In the genomic region with DNA sequence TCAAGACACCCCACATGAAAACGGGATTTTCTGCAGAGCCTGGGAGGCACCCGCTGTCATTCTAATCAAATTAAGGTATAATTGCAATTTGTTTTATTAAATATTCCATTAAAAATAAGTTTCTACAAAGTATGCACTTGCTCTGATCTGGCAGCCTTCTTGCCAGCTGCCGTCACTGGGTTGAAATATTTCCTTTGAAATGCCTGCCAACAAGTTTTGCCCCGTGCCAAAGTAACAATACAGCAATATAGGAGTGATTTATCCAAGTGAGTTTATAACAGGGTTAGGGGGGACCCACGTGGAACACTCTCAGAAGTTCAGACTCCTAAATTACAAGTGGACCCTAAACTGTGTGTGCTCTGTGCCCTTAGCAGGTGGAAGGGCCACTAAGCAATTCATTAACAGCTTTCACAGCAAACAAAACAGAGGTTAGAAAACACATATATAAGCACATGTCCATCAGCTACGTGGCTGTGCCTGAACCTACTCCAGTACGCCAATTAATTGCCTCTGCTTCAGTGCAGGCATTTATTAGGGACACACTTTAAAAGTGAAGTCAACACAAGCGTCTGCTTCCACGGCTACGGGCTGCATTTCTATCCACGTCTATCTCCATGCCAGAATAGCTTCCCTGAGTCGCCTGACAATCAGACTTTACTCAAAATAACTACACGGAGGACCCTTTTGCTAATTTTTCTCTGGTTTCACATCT, we compare ENCODE assay signal across 10 mouse cellular contexts.
A peak's percentile ranks its signal among the peaks of the same experiment; 100 is the strongest.
DNase-seq lines count a peak whose midpoint lies in the region; ATAC-seq and TF ChIP-seq lines count a peak whose summit lies in the region.
"Had no signal": no experiment of that assay in that cellular context is flagged by ENCODE, and none has a peak within 500 bp of the region (broad histone marks: within the 10 kb centered on the region; RNA-seq: fewer than 3 reads in every experiment).

No protein-coding gene starts in this region.

- H3K4me1 ChIP-seq in heart, embryonic 12.5 days (replicated peaks) = peaks cover 13% of the 10 kb centered on the region
- H3K4me1 ChIP-seq in hindbrain, embryonic 16.5 days (ENCODE audit: control insufficient read depth, insufficient read depth, low read depth, low read length) = peaks cover 11% of the 10 kb centered on the region
- 0 out of 2 replicates have a peak, but pooled peaks cover 2% of the 10 kb centered on the region for H3K4me1 ChIP-seq in midbrain, postnatal 0 days (ENCODE audit: insufficient read depth, low read length)

- H3K4me3 ChIP-seq in heart, embryonic 12.5 days = no peak overlapping the region
- H3K4me3 ChIP-seq in hindbrain, embryonic 16.5 days (ENCODE audit: low read length) = 0 out of 2 replicates have a peak overlapping the region, but pooled peaks have one; percentile 1
- no peak overlapping the region for H3K4me3 ChIP-seq in midbrain, postnatal 0 days (ENCODE audit: low read depth, low read length)

- H3K27ac ChIP-seq in heart, embryonic 12.5 days (ENCODE audit: poor library complexity, severe bottlenecking) = no peak overlapping the region
- no peak overlapping the region for H3K27ac ChIP-seq in hindbrain, embryonic 16.5 days (ENCODE audit: low read depth, low read length)
- no peak overlapping the region for H3K27ac ChIP-seq in midbrain, postnatal 0 days (ENCODE audit: low read depth, low read length)

- peak overlapping the region; percentile 16; the same call in 1 of the 2 replicates for H3K4me2 ChIP-seq in heart, embryonic 12.5 days
- peak overlapping the region; percentile 39 for H3K4me2 ChIP-seq in hindbrain, embryonic 16.5 days (ENCODE audit: low read length)
- H3K4me2 ChIP-seq in midbrain, postnatal 0 days (ENCODE audit: low read depth, low read length, poor library complexity, severe bottlenecking) = peak overlapping the region; percentile 28

- H3K9me3 ChIP-seq in heart, embryonic 12.5 days (replicated peaks) = no peaks in the 10 kb centered on the region
- no peaks in the 10 kb centered on the region for H3K9me3 ChIP-seq in hindbrain, embryonic 16.5 days (ENCODE audit: control insufficient read depth, low read length)
- no peaks in the 10 kb centered on the region for H3K9me3 ChIP-seq in midbrain, postnatal 0 days (ENCODE audit: low read length)

- no peak for TF ChIP-seq CTCF in midbrain, postnatal 0 days (IDR thresholded peaks at IDR 0.05)

- 54% methylated on average over 13 of the region's 13 CpGs for WGBS in heart, embryonic 12.5 days
- WGBS in hindbrain, embryonic 16.5 days = 21% methylated on average over 13 of the region's 13 CpGs
- 28% methylated on average over 13 of the region's 13 CpGs for WGBS in midbrain, postnatal 0 days

- no peaks in the 10 kb centered on the region for H3K27me3 ChIP-seq in heart, embryonic 12.5 days (replicated peaks)
- no peaks in the 10 kb centered on the region for H3K27me3 ChIP-seq in hindbrain, embryonic 16.5 days (replicated peaks; ENCODE audit: control insufficient read depth, insufficient read depth, low read length)
- no peaks in the 10 kb centered on the region for H3K27me3 ChIP-seq in midbrain, postnatal 0 days (ENCODE audit: insufficient read depth, low read length)

- DNase-seq in heart, adult 11 months = no peak
- DNase-seq in embryo, embryonic 10 days (ENCODE audit: low spot score) = peak; percentile 31
- peak; percentile 19 for DNase-seq in midbrain, postnatal 0 days (ENCODE audit: low spot score)
- no peak for DNase-seq in left cerebral cortex, adult 8-10 months (ENCODE audit: low spot score in 2 of 2)
- DNase-seq in layer of hippocampus, postnatal 14 days (ENCODE audit: low spot score in 2 of 2) = no peak
- no peak for DNase-seq in right cerebral cortex, postnatal 14 days
- DNase-seq: gastrocnemius, postnatal 14 days; spleen, adult 18-20 months had no signal

- no peaks in the 10 kb centered on the region for H3K36me3 ChIP-seq in heart, embryonic 12.5 days
- no peaks in the 10 kb centered on the region for H3K36me3 ChIP-seq in hindbrain, embryonic 16.5 days (ENCODE audit: control insufficient read depth, insufficient read depth, low read length)
- H3K36me3 ChIP-seq in midbrain, postnatal 0 days (ENCODE audit: insufficient read depth, low read length) = no peaks in the 10 kb centered on the region

- no peak for ATAC-seq in heart, embryonic 12.5 days (ENCODE audit: insufficient number of reproducible peaks, low FRiP score)
- 0 out of 2 replicates have a peak, but pooled peaks have one; percentile 42 for ATAC-seq in hindbrain, embryonic 16.5 days
- no peak for ATAC-seq in midbrain, postnatal 0 days (ENCODE audit: low FRiP score)

- no peak overlapping the region for H3K9ac ChIP-seq in heart, embryonic 12.5 days
- no peak overlapping the region for H3K9ac ChIP-seq in hindbrain, embryonic 16.5 days (ENCODE audit: low read depth, low read length)
- no peak overlapping the region for H3K9ac ChIP-seq in midbrain, postnatal 0 days (replicated peaks; ENCODE audit: low read length, poor library complexity, severe bottlenecking)

Comparison
In these comparisons a context has a peak if more than half of its experiments do, and no peak if none do; other contexts are left out.
1. DNase-seq: peak in embryo, embryonic 10 days (single experiment) and midbrain, postnatal 0 days (single experiment); none in heart, adult 11 months (single experiment), left cerebral cortex, adult 8-10 months (0 of 2), layer of hippocampus, postnatal 14 days (0 of 2) and right cerebral cortex, postnatal 14 days (single experiment).
2. Peak in every context shown above with its lines, with median percentiles within 50 percentile points of each other: H3K4me2 ChIP-seq.